Mouse (Mus musculus) CH12.LX (cell line): ENCODE measurements around the gene Fgfr2. TPM values are rescaled to one million over a fixed set of nuclear protein-coding genes. Genes with fewer than 3 reads are reported as not detected.

ENCODE experiments used
- DNase-seq: peaks from one replicate; pipeline ENCODE4 v3.0.0-alpha.2; 2013; ENCODE audit errors: extremely low read depth
- H3K27ac ChIP-seq: 2 replicates; pipeline ENCODE4 v1.5.1; 2012; ENCODE audit warnings: low read depth, mild to moderate bottlenecking, control low read depth, moderate library complexity; ENCODE audit not compliant: insufficient read depth
- H3K27me3 ChIP-seq: replicated peaks from 2 replicates; pipeline ENCODE3; 2012; ENCODE audit warnings: inconsistent platforms
- H3K36me3 ChIP-seq, 2 experiments: replicated peaks in 1 of 2; 2 replicates each; pipeline versions ENCODE3 to v1.6.1; 2012; ENCODE audit warnings: inconsistent platforms in 1 of 2, low read length in 1 of 2, mild to moderate bottlenecking in 1 of 2, mixed read lengths in 1 of 2, moderate library complexity in 1 of 2; ENCODE audit not compliant: control insufficient read depth in 1 of 2, insufficient read depth in 1 of 2
- H3K4me1 ChIP-seq, 2 experiments: 2 replicates each; pipeline ENCODE4 v1.6.1; 2012; ENCODE audit warnings: inconsistent platforms in 1 of 2, moderate library complexity in 1 of 2; ENCODE audit not compliant: insufficient read depth in 2 of 2, control insufficient read depth in 1 of 2
- H3K4me2 ChIP-seq: 2 replicates; pipeline ENCODE4 v1.6.1; 2012; ENCODE audit warnings: low read depth, mild to moderate bottlenecking, control low read depth; ENCODE audit not compliant: poor library complexity, insufficient read depth, severe bottlenecking
- H3K4me3 ChIP-seq, 3 experiments: fragments of 150-350 bp in 1 of 3; sonication (generic) in 1 of 3; replicated peaks in 1 of 3; 2 replicates each; pipeline versions ENCODE3 to v1.5.1; 2011 to 2012; ENCODE audit warnings: low read depth in 2 of 3, low read length in 2 of 3, mild to moderate bottlenecking in 2 of 3, moderate library complexity in 2 of 3, control low read depth in 1 of 3, improper control_type of control experiment in 1 of 3, inconsistent platforms in 1 of 3, mixed read lengths in 1 of 3; ENCODE audit not compliant: poor library complexity in 1 of 3
- H3K79me2 ChIP-seq: replicated peaks from 2 replicates; pipeline ENCODE4 v1.6.1; 2012; ENCODE audit warnings: mild to moderate bottlenecking, moderate library complexity; ENCODE audit not compliant: control insufficient read depth, poor library complexity, insufficient read depth, severe bottlenecking; ENCODE audit errors: extremely low read depth
- H3K9ac ChIP-seq: 2 replicates; pipeline ENCODE4 v1.6.1; 2012; ENCODE audit warnings: low read depth, mild to moderate bottlenecking, control low read depth, moderate library complexity; ENCODE audit not compliant: insufficient read depth
- H3K9me3 ChIP-seq: replicated peaks from 2 replicates; pipeline ENCODE3; 2012; ENCODE audit warnings: low read length, inconsistent platforms, mixed read lengths
- BHLHE40 ChIP-seq: IDR thresholded peaks from 2 replicates; pipeline ENCODE4 v1.6.1; 2011; ENCODE audit warnings: mild to moderate bottlenecking, low read depth, low read length, improper control_type of control experiment
- CHD1 ChIP-seq: IDR thresholded peaks from 2 replicates; pipeline ENCODE4 v1.6.1; 2012; ENCODE audit warnings: low read depth, low read length, improper control_type of control experiment, inconsistent platforms
- CHD2 ChIP-seq: IDR thresholded peaks from 2 replicates; pipeline ENCODE4 v1.6.1; 2011; ENCODE audit warnings: low read length, improper control_type of control experiment
- ELF1 ChIP-seq: IDR thresholded peaks from 2 replicates; pipeline ENCODE4 v1.6.1; 2014; ENCODE audit warnings: low read depth, mild to moderate bottlenecking, inconsistent platforms, low read length, improper control_type of control experiment
- EP300 ChIP-seq: IDR thresholded peaks from 2 replicates; pipeline ENCODE4 v1.6.1; 2011; ENCODE audit warnings: low read length, improper control_type of control experiment
- ETS1 ChIP-seq: conservative IDR thresholded peaks from 2 replicates; pipeline ENCODE4 v1.6.1; 2012; ENCODE audit warnings: low read depth, mild to moderate bottlenecking, inconsistent platforms, low read length, improper control_type of control experiment, moderate library complexity
- GABPA ChIP-seq: IDR thresholded peaks from 2 replicates; pipeline ENCODE4 v1.6.1; 2012; ENCODE audit warnings: low read depth, low read length, improper control_type of control experiment, inconsistent platforms; ENCODE audit not compliant: insufficient replicate concordance
- HCFC1 ChIP-seq: IDR thresholded peaks from 2 replicates; pipeline ENCODE4 v1.6.1; 2012; ENCODE audit warnings: low read depth, mild to moderate bottlenecking, inconsistent platforms, low read length, improper control_type of control experiment
- JUND ChIP-seq: conservative IDR thresholded peaks from 2 replicates; pipeline ENCODE4 v1.6.1; 2011; ENCODE audit warnings: low read depth, low read length, improper control_type of control experiment
- KAT2A ChIP-seq: IDR thresholded peaks from 2 replicates; pipeline ENCODE4 v1.6.1; 2012; ENCODE audit warnings: low read length, improper control_type of control experiment, inconsistent platforms; ENCODE audit not compliant: insufficient replicate concordance
- MAFK ChIP-seq: IDR thresholded peaks from 2 replicates; pipeline ENCODE4 v1.6.1; 2011; ENCODE audit warnings: low read length, improper control_type of control experiment; ENCODE audit not compliant: insufficient replicate concordance
- MAX ChIP-seq: IDR thresholded peaks from 2 replicates; pipeline ENCODE4 v1.6.1; 2011; ENCODE audit warnings: low read length, improper control_type of control experiment
- MEF2A ChIP-seq: IDR thresholded peaks from 2 replicates; pipeline ENCODE4 v1.6.1; 2014; ENCODE audit warnings: low read depth, mild to moderate bottlenecking, inconsistent platforms, low read length, improper control_type of control experiment, borderline replicate concordance
- MXI1 ChIP-seq: IDR thresholded peaks from 2 replicates; pipeline ENCODE4 v1.6.1; 2011; ENCODE audit warnings: mild to moderate bottlenecking, low read depth, low read length, improper control_type of control experiment
- NELFE ChIP-seq: IDR thresholded peaks from 2 replicates; pipeline ENCODE4 v1.6.1; 2011; ENCODE audit warnings: low read depth, low read length, improper control_type of control experiment
- RAD21 ChIP-seq: IDR thresholded peaks from 2 replicates; pipeline ENCODE4 v1.6.1; 2011; ENCODE audit warnings: low read depth, mild to moderate bottlenecking, low read length, improper control_type of control experiment, moderate library complexity
- TBP ChIP-seq: conservative IDR thresholded peaks from 2 replicates; pipeline ENCODE4 v1.6.1; 2011; ENCODE audit warnings: low read depth, low read length, improper control_type of control experiment
- TCF12 ChIP-seq: IDR thresholded peaks from 2 replicates; pipeline ENCODE4 v1.6.1; 2014; ENCODE audit warnings: low read depth, mild to moderate bottlenecking, inconsistent platforms, low read length, improper control_type of control experiment
- UBTF ChIP-seq: IDR thresholded peaks from 2 replicates; pipeline ENCODE4 v1.6.1; 2012; ENCODE audit warnings: low read depth, mild to moderate bottlenecking, inconsistent platforms, low read length, improper control_type of control experiment, moderate library complexity
- USF1 ChIP-seq: IDR thresholded peaks from 2 replicates; pipeline ENCODE4 v1.6.1; 2014; ENCODE audit warnings: low read depth, mild to moderate bottlenecking, inconsistent platforms, low read length, improper control_type of control experiment
- ZC3H11A ChIP-seq: IDR thresholded peaks from 2 replicates; pipeline ENCODE4 v1.6.1; 2012; ENCODE audit warnings: low read depth, mild to moderate bottlenecking, inconsistent platforms, low read length, improper control_type of control experiment
- ZKSCAN1 ChIP-seq: IDR thresholded peaks from 2 replicates; pipeline ENCODE4 v1.6.1; 2012; ENCODE audit warnings: low read depth, inconsistent platforms, low read length, improper control_type of control experiment, borderline replicate concordance
- ZMIZ1 ChIP-seq: IDR thresholded peaks from 2 replicates; pipeline ENCODE4 v1.6.1; 2012; ENCODE audit warnings: low read depth, mild to moderate bottlenecking, inconsistent platforms, low read length, improper control_type of control experiment
- ZNF384 ChIP-seq: IDR thresholded peaks from 2 replicates; pipeline ENCODE4 v1.6.1; 2012; ENCODE audit warnings: low read depth, low read length, improper control_type of control experiment, inconsistent platforms
- dilution Hi-C: fragments of 300-500 bp; cut with MboI; formaldehyde crosslinking; loops from 2 replicates; pipeline ENCODE4 v1.14.3; 2020; ENCODE audit warnings: low sequenced_read_pairs; ENCODE audit not compliant: extremely low pct_unique_long_range_greater_than_20kb, extremely low pct_ligation_motif_present
- in situ Hi-C: fragments of 300-500 bp; cut with MboI; formaldehyde crosslinking; loops from 3 replicates; pipeline ENCODE4 v1.14.3; 2019; ENCODE audit warnings: low sequenced_read_pairs, low pct_ligation_motif_present, low pct_unique_long_range_greater_than_20kb, mixed read lengths
- polyA plus RNA-seq: library from polyadenylated mRNA; unstranded; fragments of >175 nt; gene quantifications from 2 replicates; pipeline ENCODE4 v1.2.1, GENCODE M21; 2012; ENCODE audit warnings: low read depth; ENCODE audit not compliant: insufficient read length
- total RNA-seq, 2 experiments: library from RNA; depleted of rRNA; stranded (reverse); fragments of 300-350 nt in 1 of 2; fragments of >200 nt in 1 of 2; gene quantifications; 2 replicates each; pipeline ENCODE4 v1.2.3; 2012 to 2014

The Fgfr2 gene
- total and polyA plus RNA-seq, 3 experiments, result not detected

- no peak for DNase-seq
- no peaks in the 10 kb centered on the region for H3K79me2 ChIP-seq
- dilution Hi-C loops (no loop called here), in situ Hi-C loops (no loop called here)
- no peak overlapping the region for H3K27ac ChIP-seq
- H3K36me3 ChIP-seq, result no peaks in the 10 kb centered on the region
- no peak overlapping the region for H3K4me2 ChIP-seq
- H3K4me3 ChIP-seq, result no peak overlapping the region
- H3K4me1 ChIP-seq, result no peaks in the 10 kb centered on the region
- H3K9me3 ChIP-seq, result no peaks in the 10 kb centered on the region
- H3K9ac ChIP-seq, result no peak overlapping the region
- TF ChIP-seq ELF1 (no peak), TBP (no peak), MEF2A (no peak), ZKSCAN1 (no peak), KAT2A (no peak), BHLHE40 (no peak), MAX (no peak), USF1 (no peak), ETS1 (no peak)
- peaks cover 91% of the 10 kb centered on the region for H3K27me3 ChIP-seq
These were observed 63.5 kb downstream of the Fgfr2 start for GRCm38 (mm10) chr7:133059517-133060104.

- dilution Hi-C loops, result no loop called here
- TF ChIP-seq NELFE, result no peak
- TF ChIP-seq MXI1, result no peak
- no peak for TF ChIP-seq HCFC1
- no peak for TF ChIP-seq BHLHE40
- TF ChIP-seq UBTF, result no peak
- TF ChIP-seq CHD1, result no peak
- no peak for TF ChIP-seq MAFK
- no peak for TF ChIP-seq ZC3H11A
- no peak for TF ChIP-seq TCF12
- no peak for TF ChIP-seq ZNF384
- TF ChIP-seq EP300, result no peak
- TF ChIP-seq GABPA, result no peak
- TF ChIP-seq TBP, result no peak
- no peak for TF ChIP-seq ZKSCAN1
- TF ChIP-seq RAD21, result no peak
- no peak for TF ChIP-seq CHD2
- no peak for TF ChIP-seq KAT2A
- TF ChIP-seq JUND, result no peak
- no peak for TF ChIP-seq ETS1
- no peak for TF ChIP-seq ZMIZ1
- Histone ChIP-seq H3K27ac (no peak overlapping the region), H3K27me3 (peaks cover 86% of the 10 kb centered on the region), H3K4me3 (no peak overlapping the region), H3K4me2 (no peak overlapping the region), H3K79me2 (no peaks in the 10 kb centered on the region), H3K36me3 (no peaks in the 10 kb centered on the region), H3K9ac (no peak overlapping the region), H3K9me3 (no peaks in the 10 kb centered on the region), H3K4me1 (no peaks in the 10 kb centered on the region)
- in situ Hi-C loops, result no loop called here
- DNase-seq, result no peak
These were observed 64.0 kb downstream of the Fgfr2 start for GRCm38 (mm10) chr7:133059150-133059509.
